ENCODE assay signal across 7 mouse cellular contexts in genomic region chr4:126260520-126261201, GRCm38 (mm10). TPM values are rescaled to one million over a fixed set of nuclear protein-coding genes. Genes with fewer than 3 reads are reported as not detected.
DNase-seq lines count a peak whose midpoint lies in the region; ATAC-seq and TF ChIP-seq lines count a peak whose summit lies in the region.

No protein-coding gene starts in this region.

- H3K4me3 ChIP-seq in cortical plate, adult 2 months (ENCODE audit: insufficient read depth, low read length), result no peak overlapping the region
- peak overlapping the region; percentile 18; the same call in 1 of the 2 replicates for H3K4me3 ChIP-seq in heart, embryonic 12.5 days
- peak overlapping the region; percentile 8; the same call in 1 of the 2 replicates for H3K4me3 ChIP-seq in stomach, embryonic 15.5 days (replicated peaks)

- no peaks in the 10 kb centered on the region for H3K27me3 ChIP-seq in heart, embryonic 12.5 days (replicated peaks)
- no peaks in the 10 kb centered on the region for H3K27me3 ChIP-seq in stomach, embryonic 15.5 days (replicated peaks)

- H3K4me2 ChIP-seq in heart, embryonic 12.5 days, result peak overlapping the region; percentile 56
- H3K4me2 ChIP-seq in stomach, embryonic 15.5 days, result peak overlapping the region; percentile 47

- 2% methylated on average over 10 of the region's 10 CpGs for WGBS in heart, embryonic 12.5 days
- 5% methylated on average over 10 of the region's 10 CpGs for WGBS in stomach, embryonic 15.5 days

- DNase-seq in CD4-positive helper T cell, adult 2 months (ENCODE audit: low read depth, low spot score), result peak; percentile 79
- DNase-seq in MN1 (ENCODE audit: low spot score), result peak; percentile 87
- peak; percentile 84 for DNase-seq in kidney, postnatal 10 days

- peaks cover 8% of the 10 kb centered on the region; the same call in 1 of the 2 replicates for H3K4me1 ChIP-seq in cortical plate, adult 2 months (ENCODE audit: control insufficient read depth, insufficient read depth, low read length)
- peaks cover 55% of the 10 kb centered on the region for H3K4me1 ChIP-seq in heart, embryonic 12.5 days (replicated peaks)
- peaks cover 47% of the 10 kb centered on the region for H3K4me1 ChIP-seq in stomach, embryonic 15.5 days

- TF ChIP-seq CTCF in cortical plate, adult 2 months (IDR thresholded peaks at IDR 0.05; ENCODE audit: extremely low read depth, insufficient read depth, low read length), result no peak

- H3K27ac ChIP-seq in cortical plate, adult 2 months (ENCODE audit: insufficient read depth, low read length), result peak overlapping the region; percentile 60
- H3K27ac ChIP-seq in heart, embryonic 12.5 days (ENCODE audit: poor library complexity, severe bottlenecking), result peak overlapping the region; percentile 93
- peak overlapping the region; percentile 95 for H3K27ac ChIP-seq in stomach, embryonic 15.5 days

- H3K9ac ChIP-seq in heart, embryonic 12.5 days, result peak overlapping the region; percentile 64
- no peak overlapping the region for H3K9ac ChIP-seq in stomach, embryonic 15.5 days

- H3K9me3 ChIP-seq in heart, embryonic 12.5 days (replicated peaks), result no peaks in the 10 kb centered on the region
- H3K9me3 ChIP-seq in stomach, embryonic 15.5 days, result no peaks in the 10 kb centered on the region

- ATAC-seq in heart, embryonic 12.5 days (ENCODE audit: insufficient number of reproducible peaks, low FRiP score), result peak; percentile 78
- peak; percentile 54 for ATAC-seq in megakaryocyte, adult 5-6 weeks (ENCODE audit: poor library complexity, severe bottlenecking)
- peak; percentile 57; the same call in 1 of the 2 replicates for ATAC-seq in stomach, embryonic 15.5 days (ENCODE audit: insufficient read depth, low FRiP score, low read depth)

- TF ChIP-seq POLR2A in cortical plate, adult 2 months (IDR thresholded peaks at IDR 0.05; ENCODE audit: extremely low read depth, insufficient read depth, low read length), result no peak

- no peaks in the 10 kb centered on the region for H3K36me3 ChIP-seq in heart, embryonic 12.5 days
- H3K36me3 ChIP-seq in stomach, embryonic 15.5 days, result no peaks in the 10 kb centered on the region

RNA-seq across cellular contexts. Expression of gene Trappc3, which starts 1.5 kb away (rescaled TPM):
- 111 and 117 TPM in 2 replicates for polyA plus RNA-seq in cortical plate, adult 2 months (2012; rRNA removed)
- polyA plus RNA-seq in heart, embryonic 12.5 days (2016; fragmentation: Nextera tagmentation; extraction: Ambion mirVana), result 68.0 and 68.7 TPM in 2 replicates
- total RNA-seq in megakaryocyte, adult 5-6 weeks (2015), result 30.1 and 40.9 TPM in 2 replicates
- 56.3 and 58.6 TPM in 2 replicates for total RNA-seq in megakaryocyte, adult 5-6 weeks (2017)
- 91.7 and 97.1 TPM in 2 replicates for polyA plus RNA-seq in stomach, embryonic 15.5 days (2015; fragmentation: Nextera tagmentation; extraction: Ambion mirVana)

RNA-seq across cellular contexts. Expression of gene Map7d1, which starts 4.5 kb away (rescaled TPM):
- 206 and 215 TPM in 2 replicates for polyA plus RNA-seq in cortical plate, adult 2 months (2012; rRNA removed)
- polyA plus RNA-seq in heart, embryonic 12.5 days (2016; fragmentation: Nextera tagmentation; extraction: Ambion mirVana), result 73.9 and 76.4 TPM in 2 replicates
- 43.9 and 45.9 TPM in 2 replicates for total RNA-seq in megakaryocyte, adult 5-6 weeks (2015)
- total RNA-seq in megakaryocyte, adult 5-6 weeks (2017), result 60.7 and 71.3 TPM in 2 replicates
- polyA plus RNA-seq in stomach, embryonic 15.5 days (2015; fragmentation: Nextera tagmentation; extraction: Ambion mirVana), result 34.1 and 36.9 TPM in 2 replicates

RNA-seq across cellular contexts. Expression of gene Col8a2, which starts 25.9 kb away (rescaled TPM):
- 0.36 and 0.52 TPM in 2 replicates for polyA plus RNA-seq in cortical plate, adult 2 months (2012; rRNA removed)
- 4.7 and 4.9 TPM in 2 replicates for polyA plus RNA-seq in heart, embryonic 12.5 days (2016; fragmentation: Nextera tagmentation; extraction: Ambion mirVana)
- not detected in 2 replicates for total RNA-seq in megakaryocyte, adult 5-6 weeks (2015)
- total RNA-seq in megakaryocyte, adult 5-6 weeks (2017), result not detected in 2 replicates
- polyA plus RNA-seq in stomach, embryonic 15.5 days (2015; fragmentation: Nextera tagmentation; extraction: Ambion mirVana), result 13.4 and 14.2 TPM in 2 replicates

RNA-seq across cellular contexts. Expression of gene Thrap3, which starts 58.1 kb away (rescaled TPM):
- 86.1 and 98.1 TPM in 2 replicates for polyA plus RNA-seq in cortical plate, adult 2 months (2012; rRNA removed)
- 177 and 191 TPM in 2 replicates for polyA plus RNA-seq in heart, embryonic 12.5 days (2016; fragmentation: Nextera tagmentation; extraction: Ambion mirVana)
- total RNA-seq in megakaryocyte, adult 5-6 weeks (2015), result 115 and 119 TPM in 2 replicates
- 248 and 291 TPM in 2 replicates for total RNA-seq in megakaryocyte, adult 5-6 weeks (2017)
- polyA plus RNA-seq in stomach, embryonic 15.5 days (2015; fragmentation: Nextera tagmentation; extraction: Ambion mirVana), result 182 and 203 TPM in 2 replicates
